Mouse (Mus musculus) liver, postnatal 0 days (tissue): ENCODE results near the gene Rfx3.

Experiments
- CTCF ChIP-seq: sonication (generic); IDR thresholded peaks from 2 replicates; pipeline ENCODE4 v1.5.1; 2016; ENCODE audit warnings: antibody characterized with exemption, low read depth
- EP300 ChIP-seq: IDR thresholded peaks from 2 replicates; pipeline ENCODE4 v1.6.1; 2016; ENCODE audit warnings: antibody characterized with exemption, low read depth, mild to moderate bottlenecking

DNA sequence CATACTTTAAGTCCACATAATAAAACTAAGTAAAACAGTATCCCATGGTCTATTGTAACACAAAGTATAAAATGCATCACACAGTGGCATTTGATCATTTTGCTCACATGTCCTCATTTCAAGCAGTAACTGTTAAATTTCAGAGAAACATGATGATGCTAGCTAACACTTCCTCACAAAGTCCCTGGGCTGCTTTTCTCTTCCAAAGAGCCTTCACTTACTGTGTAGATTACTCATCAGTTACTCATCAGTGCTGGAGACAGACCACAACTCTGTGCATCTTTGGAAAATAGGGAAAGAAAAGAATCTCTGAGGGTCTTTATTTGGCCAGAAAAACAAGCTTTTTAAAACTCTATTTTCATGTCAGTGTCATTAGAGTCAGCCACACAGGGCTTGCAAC is 294.7 kb downstream of the Rfx3 start:
- no peak for TF ChIP-seq CTCF
- no peak for TF ChIP-seq EP300
